Mouse (Mus musculus) c-Kit-positive CD71-negative TER-119-negative erythroid progenitor cells, embryonic 14.5 days (primary cell): ENCODE measurements around the gene Ptprs.
A peak's percentile ranks its signal among the peaks of the same experiment; 100 is the strongest.

Source experiments
- DNase-seq: peaks from one replicate; pipeline ENCODE4 v3.0.0-alpha.2; 2013; ENCODE audit warnings: low read depth

The Ptprs gene

DNA sequence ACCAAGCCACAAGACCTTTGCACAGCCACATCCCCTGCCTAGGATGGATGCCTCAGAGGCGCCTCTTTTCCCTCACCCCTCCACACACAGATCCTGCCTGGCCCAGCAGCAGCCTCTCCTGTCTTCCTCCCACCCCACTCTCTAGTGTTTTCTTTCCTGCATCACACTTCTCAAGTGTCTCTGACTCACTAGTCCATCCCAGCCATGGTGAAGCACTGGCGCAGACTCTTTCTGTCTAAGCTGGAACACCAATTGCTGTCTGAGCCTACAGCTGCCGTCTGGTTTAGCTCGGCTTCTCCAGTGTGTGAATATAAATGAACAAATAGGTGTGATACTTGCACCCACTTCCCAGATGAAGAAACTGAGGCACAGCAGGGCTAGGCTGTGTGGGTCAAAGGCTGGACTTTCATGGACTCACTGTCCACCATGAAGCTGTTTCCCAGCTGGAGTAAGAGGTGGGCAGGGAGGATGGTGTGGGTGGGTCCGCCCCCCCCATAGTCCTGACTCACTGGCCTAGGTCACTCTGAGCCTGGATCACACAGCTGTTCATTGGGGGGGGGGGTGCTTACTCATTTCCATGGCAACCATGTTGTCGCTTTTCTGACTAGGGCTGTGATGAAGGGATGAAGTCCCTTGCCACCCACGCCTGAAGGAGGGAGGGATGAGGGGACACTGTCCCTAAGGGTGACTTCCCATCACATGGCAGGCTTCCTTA, 14.3 kb upstream of the Ptprs start:
- no peak for DNase-seq

DNA sequence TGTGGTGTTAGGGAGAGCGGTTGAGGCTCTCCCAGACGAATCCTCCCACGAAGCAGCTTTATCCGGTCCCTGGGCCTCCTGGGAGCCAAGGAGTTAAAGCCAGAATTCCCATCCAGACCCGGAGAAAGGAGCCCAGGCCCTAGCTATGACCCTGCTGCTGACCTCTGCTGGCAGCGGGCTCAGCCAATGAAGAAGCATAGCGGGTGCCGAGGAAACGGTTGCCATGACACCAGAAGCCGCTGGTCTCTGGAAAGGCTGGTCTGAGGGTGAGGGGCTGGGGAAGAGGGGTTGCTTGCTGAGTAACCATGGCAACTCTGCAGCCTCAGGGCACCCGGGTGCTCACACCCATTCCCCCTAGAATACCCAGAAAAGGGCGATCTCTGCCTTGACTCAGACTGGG, 11.7 kb upstream of the Ptprs start:
- DNase-seq = no peak

DNA sequence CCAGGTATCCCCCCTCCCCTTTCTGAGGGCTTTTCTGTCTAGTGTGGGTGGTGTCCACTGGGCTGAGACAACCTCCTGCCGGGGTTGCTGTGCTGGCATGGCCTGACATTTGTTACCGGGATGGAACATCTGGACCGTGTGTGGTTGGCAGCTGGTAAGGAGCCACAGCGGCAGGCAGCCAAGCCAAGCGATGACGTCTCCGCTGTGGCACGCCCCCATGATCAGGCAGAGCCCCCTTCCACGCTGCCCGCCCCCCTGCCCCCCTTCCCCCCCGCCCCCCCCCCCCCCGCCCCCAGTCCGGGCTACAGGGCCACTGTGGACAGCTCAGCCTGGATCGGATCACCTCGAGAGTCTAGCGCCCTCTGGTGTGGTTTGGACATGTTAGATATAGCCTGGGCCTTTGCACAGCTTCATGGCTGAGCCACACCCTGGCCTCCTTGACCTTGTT, 11.2 kb upstream of the Ptprs start:
- DNase-seq = no peak

DNA sequence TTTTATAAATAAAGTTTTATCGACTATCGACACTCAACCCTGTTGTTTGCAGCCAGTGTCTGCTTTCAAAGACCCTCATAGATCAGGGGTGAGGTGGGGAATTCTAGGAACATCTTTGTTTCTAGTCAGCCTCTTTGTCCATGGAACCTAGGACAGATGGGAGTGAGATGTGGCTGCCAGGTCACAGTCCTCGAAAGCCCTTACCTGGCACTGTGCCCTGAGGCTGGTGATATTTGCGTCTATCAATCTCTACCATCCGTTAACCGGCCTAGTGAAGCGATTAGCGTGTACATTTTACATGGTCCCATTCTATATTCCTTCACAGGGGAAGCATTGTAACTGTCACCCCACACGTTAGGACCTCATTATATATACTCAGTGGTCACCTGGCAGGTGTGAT, 9.6 kb upstream of the Ptprs start:
- DNase-seq = no peak

DNA sequence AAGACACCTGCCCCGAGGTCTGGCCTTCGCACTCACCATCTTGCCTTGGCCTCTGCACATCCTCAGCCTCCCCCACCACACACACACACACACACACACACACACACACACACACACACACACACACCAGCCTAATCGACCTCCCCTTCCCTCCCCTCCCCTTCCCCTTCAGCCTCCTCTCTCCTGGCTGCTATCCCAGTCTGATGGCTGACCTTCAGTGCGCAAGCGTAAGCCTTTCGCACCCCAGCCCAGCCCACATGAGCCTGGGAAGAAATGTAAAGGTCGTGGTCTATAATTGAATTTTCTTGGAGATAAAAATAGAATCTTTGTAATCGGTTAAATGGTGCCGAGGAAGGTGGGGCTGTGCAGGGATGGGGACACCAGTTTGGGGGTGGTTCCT, 8.8 kb upstream of the Ptprs start:
- DNase-seq = no peak

DNA sequence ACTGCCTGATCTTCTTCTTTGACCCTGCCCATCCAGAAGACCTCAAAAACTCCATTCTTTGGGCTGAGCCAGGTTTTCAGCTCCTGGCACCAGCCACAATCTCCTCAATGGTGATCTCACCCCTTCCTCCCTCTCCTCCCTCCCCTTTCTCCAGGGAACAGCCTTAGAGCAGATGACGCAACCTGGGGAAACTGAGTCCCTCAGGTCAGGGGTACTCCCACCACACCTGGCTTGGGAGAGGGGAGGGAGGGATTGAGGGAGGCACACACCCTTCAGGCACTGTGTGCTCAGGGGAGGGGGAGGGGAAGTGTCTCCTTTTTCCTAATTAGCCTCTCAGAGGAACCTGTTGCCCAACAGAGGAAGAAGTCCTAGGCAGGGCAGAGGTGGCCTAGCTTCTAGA, 6.4 kb upstream of the Ptprs start:
- DNase-seq = no peak

DNA sequence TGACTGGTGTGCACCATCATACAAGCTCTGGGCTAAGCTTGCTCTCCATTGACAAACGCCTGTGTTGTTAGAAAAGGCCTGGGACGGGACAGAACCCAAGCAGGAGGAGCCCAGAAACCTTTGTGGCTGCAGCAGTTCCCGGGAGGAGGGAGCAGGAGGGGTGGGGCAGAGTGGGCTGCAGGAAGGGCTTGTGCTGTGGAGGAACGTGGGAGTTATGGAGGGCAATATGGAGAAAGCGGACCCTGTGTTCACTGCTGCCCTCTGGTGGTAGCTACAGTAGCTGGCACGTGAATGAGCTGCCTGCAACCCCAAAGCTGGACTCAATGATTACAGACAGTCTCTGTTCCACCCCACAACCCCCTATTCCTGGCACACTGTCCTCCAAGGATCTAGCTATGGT, 3.1 kb upstream of the Ptprs start:
- no peak for DNase-seq

DNA sequence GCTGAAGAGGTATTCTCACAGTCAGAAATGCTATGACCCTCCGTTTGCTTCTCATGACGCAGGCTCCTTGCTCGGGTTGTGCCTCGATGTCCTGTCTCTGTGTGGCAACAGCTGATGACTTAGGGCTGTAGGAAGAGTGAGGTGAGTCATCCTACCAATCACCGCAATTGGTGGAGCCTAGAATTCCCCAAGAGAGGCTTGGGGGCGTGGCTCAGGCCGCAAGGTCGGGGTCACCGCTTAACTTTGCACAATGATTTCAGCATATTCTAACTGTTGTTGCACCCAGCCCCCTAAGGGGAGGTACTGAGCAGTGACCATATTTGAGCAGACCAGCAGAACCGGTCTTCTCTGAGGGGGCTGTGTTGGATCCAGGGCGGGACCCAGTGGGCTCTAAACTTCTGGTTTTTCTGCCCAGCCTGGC, 1.9 kb upstream of the Ptprs start:
- no peak for DNase-seq

DNA sequence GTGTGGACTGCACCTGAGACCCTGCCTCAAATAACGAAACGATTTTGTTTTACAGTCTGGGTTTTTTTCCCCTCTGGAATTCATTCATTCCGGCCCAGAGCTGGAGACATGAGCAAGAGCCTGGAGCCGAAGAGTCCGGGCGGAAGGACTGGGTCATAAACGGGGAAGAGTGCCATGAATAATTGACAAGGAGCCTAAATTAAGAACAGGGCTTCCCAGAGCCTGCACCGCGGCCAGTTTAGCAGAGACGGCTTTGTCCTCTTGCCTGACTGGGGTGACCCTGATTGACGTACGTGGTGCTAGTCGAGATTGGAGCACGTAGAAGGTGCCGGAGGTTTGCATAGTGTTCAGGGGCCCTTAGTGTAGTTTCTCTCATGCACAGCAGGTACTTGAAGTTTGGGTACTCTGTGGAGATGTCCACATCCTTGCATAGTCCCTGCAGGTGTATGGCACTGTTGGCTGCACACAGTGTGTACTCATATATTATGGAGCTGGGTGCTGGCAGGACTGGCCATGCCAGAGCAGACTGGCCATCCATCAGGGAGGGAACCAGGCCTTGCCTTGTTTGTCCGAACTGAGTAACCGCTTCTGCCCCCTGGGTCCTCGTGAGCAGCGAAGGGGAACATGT, 1.0 kb upstream of the Ptprs start:
- no peak for DNase-seq

DNA sequence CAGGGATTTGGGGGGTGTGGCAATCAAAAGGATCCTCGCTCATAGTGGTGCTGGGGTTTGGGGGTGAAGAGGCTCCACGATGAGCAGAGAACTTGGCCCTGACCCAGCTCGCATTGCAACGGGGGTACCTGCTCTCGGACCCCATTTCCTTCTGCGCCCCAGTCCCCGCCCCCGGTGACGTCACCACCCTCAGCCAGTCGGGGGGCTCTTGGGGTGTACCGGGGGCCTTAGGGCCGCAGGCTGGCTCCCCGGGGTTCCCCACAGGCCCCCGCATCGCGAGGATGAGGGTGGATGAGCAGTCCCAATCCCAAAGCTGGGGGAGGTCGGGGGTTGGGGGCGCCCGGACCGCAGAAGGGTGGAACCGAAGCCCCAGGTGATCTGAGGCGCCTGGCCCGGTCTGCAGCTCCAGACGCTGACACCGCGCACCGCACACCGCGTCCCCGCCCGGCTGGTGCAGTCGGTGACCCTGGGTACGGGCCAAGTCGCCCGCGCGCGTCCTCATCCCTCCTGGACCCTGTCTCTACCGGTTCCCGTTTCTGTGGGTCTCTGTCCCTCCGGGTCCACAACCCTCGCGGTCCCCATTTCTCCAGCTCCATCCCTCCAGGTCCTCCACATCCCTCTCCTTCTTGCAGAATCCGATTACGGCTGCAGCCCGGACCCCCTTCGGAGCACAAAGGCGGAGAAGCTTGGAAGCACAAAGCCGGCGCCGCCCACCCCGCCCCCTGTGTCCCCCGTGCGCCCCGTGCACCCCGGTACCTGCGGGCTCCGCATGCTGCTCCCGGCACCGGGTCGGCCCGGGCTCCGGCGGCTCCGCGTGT, 490 bp downstream of the Ptprs start:
- no peak for DNase-seq

DNA sequence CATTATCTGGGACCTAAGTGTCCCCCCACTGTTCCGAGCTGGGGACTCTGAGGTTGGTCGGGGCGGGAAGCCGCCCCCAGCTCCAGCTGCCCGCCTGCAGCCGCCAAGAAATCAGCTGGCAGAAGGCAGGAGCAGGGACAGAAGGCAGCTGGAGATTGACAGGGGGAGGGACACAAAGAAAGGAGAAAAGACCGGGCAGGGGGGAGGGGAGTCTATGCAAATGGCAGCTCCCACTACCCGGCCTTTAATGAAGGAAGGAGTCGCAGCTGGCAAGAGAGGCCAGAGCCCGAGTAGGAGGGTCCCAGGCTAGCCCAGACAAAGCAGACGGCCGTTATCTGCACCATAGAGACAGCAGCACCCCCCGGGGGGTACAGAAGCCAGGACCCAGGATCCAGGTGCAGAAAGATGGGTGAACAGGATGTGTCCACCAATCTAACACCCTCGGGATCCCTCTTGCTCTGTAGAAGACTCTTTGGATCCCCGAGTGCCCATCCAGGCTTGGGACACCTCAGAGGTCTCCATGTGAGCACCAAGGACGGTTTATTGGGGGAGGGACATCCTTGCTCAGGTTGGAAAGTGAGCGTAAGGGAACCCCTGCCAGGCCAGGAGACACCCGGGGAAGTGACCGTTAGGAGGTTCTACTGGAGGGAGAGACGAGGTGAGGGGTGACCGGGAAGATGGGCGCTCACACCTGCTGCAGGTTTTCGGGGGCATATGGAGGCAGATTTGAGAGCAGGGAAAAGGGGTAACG, 1.3 kb downstream of the Ptprs start:
- no peak for DNase-seq

DNA sequence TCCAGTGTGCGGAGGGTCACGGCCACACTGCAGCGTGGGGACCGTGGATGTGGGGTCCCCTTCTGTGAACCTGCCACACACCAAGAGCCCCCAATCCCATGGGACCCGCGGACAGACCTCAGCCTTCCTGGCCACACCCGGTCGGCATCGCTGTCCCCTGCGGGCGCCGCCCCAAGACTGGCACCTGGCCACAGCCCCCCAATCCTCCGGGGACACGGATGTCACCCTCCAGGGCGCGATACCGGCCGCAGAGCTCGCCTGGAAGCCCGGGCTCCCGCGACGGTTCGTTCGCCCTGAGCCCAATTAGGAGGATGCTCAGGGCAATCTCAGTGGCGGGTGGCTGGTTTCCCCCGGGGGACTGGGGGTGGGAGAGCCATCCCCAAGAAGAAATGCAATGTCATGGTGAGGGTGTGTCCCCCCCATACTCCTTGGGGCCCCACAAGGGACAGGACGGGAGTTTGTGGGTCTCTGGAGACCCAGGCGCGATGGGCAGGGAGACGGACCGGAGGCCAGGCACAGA, 1.9 kb downstream of the Ptprs start:
- DNase-seq = no peak

DNA sequence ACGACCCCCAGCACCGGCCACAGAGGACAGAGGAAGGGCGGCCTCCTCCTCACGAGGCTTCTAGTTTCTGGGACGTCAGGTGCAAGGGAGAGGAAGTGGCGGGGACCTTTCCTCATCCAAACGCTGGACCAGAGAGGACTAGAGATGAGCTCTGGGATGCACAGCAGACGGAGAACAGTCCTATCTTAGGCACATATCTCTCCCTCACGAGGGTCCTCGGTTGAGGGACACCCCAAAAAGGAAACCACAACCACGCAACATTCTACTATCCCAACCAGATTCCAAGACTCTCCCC, 2.7 kb downstream of the Ptprs start:
- no peak for DNase-seq

DNA sequence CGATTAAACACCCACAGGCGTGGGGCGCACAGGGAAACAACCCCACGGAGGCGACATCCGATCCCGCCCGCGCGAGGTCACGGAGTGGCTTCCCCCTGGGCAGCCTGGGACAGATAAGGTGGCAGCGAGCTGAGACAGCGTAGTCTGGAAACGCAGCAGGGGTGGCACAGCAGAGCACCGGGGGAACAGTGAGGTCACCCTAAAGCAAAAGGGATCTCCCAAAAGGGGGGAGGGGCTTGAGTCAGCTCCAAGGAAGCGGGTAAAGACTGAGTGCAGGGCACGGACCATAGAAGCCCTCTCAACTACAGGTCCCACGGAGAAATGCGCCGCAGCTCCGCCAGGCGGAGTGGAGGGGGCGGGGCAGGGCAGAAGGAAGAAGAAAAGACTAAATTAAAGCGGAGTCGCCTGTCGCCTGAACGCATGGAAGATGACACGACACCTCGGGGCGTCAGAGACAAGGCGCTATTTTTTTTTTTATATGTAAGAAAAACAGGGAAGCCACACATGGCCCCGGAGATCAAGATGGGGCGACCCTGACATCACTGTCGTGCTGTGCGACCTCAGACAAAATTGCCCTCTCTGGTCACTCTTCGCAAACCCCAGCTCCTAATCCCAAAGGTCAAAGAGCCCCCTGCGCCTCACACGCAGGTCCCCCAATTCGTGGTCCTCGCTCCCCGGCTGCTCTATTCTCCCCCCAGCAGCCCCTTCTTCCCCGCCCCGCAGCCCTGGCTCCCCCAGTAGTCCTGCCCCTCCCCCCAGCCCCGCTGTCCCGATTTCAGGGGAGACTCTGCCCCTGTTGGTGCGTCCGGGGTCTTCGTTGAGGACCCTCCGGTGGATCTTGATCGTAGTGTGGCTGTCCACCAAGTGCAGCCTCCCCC, 3.3 kb downstream of the Ptprs start:
- peak; percentile 82 for DNase-seq

DNA sequence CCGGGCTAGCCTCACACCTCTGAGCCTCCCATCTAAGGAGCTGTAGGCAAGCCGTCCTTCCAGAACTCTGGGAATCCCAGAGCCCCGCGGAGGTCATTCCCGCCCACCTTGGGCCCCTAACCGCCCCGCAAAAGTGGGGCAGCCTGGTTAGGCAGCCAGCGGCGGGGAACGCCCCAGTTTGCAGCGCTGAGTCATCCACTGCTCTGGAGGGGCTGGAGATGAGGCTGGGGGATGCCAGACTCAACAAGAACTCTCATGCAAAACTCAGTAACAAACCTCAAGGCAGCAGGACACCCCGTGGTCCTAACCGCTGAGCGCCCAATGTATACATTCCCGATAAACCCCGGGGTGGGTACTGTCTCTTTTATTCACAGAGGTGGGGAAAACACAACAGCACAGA, 4.2 kb downstream of the Ptprs start:
- DNase-seq = no peak

DNA sequence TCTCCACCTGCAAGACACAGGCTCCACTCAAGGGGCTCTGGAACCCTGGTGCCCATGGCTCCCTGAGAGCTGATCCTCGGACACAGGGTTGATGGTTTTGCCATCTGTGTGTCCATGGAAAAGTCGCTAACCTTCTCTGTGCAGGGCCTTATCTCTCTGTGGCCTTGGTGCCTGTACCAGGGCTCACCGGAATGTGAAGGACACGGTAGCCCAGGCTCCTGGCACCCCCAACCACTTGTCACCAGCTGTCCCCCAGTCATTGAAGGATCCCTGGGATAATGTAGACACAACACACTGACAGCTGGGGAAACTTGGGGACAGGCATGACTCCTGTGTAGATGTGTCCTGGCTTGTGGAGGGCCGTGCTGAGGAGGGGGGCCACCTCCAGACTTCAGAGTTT, 5.1 kb downstream of the Ptprs start:
- no peak for DNase-seq

DNA sequence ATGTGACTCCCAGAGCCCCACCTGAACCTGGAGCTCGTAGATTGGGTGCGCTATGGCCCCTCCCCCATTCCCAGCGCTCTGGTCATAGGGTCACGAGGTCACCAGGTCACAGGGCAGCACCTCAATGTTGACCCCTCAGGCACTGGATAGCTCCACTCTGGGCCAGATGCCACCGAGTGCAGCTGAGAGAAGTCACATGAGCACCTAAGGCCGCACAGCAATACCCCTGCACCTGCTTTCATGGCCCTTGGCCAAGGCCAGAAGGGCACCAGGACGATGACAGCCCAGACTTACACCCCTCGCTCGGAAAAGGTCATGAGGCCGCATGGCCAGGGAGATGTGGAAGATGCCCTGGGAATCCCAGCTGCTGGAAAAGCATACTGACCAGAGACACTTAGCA, 5.7 kb downstream of the Ptprs start:
- DNase-seq = no peak

DNA sequence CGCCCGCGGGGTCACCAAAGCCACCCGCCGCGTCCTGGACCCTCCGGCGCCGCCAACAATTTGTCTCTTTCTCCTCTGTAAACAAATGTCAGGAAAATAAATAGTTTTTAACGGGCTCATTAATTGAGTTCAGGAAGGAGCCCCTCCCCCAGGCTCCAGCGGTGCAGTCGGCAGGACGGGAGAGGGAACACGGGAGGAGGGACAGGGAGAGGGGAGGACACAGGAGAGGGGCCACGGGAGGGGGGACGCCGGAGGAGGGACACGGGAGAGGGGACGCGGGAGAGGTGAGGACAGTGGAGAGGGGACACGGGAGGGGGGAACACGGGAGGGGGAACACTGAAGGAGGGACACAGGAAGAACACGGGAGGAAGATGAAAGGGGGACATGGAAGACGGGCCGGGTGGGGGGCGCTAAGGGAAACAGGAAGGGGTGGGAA, 6.3 kb downstream of the Ptprs start:
- no peak for DNase-seq

DNA sequence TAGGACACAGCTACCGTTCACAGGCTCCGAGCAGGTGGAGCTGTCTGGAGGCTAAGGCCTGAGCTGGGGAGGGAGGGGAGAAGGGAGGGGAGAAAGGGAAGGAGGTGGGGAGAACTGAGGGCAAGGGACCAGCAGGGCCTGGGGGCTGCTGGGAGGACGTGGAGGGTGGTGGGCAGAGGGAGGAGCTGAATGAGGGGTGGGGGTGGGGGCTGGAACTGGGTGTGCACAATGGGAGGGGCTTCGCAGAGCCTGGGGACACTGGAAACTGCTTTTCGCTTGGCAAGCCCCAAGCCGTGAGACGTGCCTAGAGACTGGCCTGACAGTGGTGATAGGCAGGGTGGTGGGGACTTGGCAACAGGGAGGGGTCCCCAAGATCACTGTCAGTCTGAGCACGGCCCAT, 7.0 kb downstream of the Ptprs start:
- DNase-seq = no peak

DNA sequence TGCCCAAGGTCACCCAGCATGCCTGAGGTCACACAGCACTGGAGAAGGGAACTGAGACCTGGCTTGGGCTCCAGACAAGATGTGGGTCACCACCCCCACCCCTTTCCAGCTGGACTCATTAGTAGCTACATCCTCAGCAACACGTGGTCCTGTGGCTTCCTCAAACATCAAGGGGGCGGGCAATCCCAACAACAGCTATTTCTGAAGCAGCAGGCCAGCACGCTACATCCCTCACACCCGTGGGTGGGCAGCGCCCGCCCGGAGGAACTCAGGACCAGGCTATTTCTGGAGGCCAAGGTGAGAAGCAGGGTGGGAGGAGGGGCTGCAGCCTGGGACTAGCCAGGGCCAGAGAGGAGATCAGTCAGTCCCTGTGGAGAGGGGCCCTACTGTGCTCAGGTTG, 7.4 kb downstream of the Ptprs start:
- no peak for DNase-seq

DNA sequence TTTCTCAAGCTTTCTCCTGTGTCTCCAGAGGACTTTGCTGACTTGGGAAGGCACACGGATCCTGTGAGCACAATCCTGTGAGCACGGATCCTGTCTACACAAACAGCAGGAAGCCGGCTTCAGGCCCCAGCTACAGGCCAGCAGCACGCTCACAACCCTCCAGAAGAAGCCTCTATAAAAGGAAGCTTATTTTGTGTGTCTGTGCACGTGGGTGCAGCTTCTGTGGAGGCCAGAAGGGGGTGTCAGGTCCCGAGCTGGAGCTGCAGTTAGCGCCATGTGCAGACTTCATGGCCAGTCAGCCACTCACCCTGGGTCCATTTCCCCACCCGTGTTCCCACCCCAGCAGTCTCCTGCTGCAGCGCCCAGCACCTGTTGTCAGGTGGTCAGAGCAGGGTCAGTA, 7.9 kb downstream of the Ptprs start:
- no peak for DNase-seq
